Mouse (Mus musculus): ENCODE measurements around the gene Srrm2. TPM values are rescaled to one million over a fixed set of nuclear protein-coding genes. Genes with fewer than 3 reads are reported as not detected.
"Not testable (repeated sequence)": the region's sequence is repeated elsewhere in the genome, so short reads cannot be mapped to it uniquely, and the experiment has no call there.

Gene Srrm2
- polyA plus RNA-seq, 1 experiment from 2014 or later: 399 TPM

DNA sequence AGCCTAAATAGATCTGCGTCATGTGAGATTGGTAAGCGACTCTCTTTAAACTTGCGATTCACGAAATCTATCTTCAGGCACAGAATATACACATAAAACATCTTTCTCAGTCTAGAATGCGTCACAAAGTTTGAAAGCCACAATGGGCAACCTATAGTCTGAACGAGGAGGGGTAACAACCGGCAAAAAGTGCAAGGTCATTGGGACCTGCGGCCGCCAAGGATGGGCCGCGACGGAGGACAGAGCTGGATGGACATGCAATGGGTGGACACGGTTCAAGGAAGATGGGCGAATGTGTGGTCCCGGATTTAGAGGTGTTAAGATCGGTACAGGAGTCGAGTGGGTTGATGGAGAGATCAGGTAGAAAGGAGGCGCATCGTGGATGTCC is 19.4 kb upstream of the Srrm2 start:
- under 1% methylated on average over 19 of the region's 19 CpGs for WGBS
- Histone ChIP-seq H3K27ac (ENCODE audit: poor library complexity, severe bottlenecking) (peak overlapping the region; percentile 82), H3K27me3 (replicated peaks) (no peaks in the 10 kb centered on the region), H3K4me1 (replicated peaks) (peaks cover 8% of the 10 kb centered on the region), H3K36me3 (peaks cover 15% of the 10 kb centered on the region), H3K4me3 (peak overlapping the region; percentile 87), H3K9ac (peak overlapping the region; percentile 93), H3K9me3 (replicated peaks) (no peaks in the 10 kb centered on the region), H3K4me2 (peak overlapping the region; percentile 80)
- ATAC-seq (ENCODE audit: insufficient number of reproducible peaks, low FRiP score): peak; percentile 65

DNA sequence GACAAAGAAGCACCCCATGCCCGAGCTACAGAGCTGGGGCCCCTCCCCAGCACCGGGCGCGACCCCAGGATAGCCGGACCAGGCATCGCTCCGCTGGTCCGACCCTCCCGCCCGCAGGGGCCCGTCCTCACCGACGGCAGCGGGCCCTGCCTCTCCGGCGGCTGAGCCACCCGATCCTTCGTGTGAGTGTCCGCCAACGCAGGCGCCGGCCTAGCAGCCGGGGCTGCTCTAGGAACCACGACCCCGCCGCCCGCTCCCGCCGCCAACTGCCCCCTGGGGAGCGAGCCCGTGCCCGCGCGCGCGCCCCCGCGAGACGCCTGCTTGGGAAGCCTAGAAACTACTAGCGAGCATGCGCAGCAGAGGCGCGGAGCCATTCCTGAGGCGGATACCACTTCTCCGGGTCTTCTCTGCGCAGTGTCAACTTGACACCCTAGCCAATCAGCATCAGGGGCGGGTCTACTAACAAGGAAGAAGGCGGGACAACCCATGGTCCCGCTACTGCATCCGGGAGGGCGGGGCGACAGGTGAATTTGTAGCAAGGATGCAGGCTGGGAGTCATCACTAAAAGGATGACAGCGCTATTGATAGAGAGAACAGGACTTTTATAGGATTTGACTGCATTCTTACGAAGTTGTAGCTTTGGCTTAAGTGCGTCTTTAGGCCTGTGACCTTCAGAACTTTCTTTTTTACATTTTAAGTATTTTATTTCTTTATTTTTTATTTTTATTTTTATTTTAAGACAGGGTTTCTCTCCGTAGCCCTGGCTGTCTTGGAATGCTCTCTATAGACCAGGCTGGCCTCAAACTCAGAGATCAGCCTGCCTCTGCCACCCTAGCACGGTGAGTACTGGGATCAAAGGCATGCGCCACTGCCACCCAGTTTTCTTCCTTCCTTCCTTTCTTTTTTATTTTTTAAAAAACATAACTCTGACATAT is 18.8 kb upstream of the Srrm2 start, which contains the start of gene Flywch1:
TSS of gene Flywch1 (minus strand) at position 319 of the 935 bp plus-strand sequence.
- peak; percentile 98 for ATAC-seq (ENCODE audit: insufficient number of reproducible peaks, low FRiP score)
- 3% methylated on average over 58 of the region's 58 CpGs for WGBS
- Histone ChIP-seq H3K27me3 (replicated peaks) (no peaks in the 10 kb centered on the region), H3K9ac (peak within 1 kb of the TSS; percentile 93), H3K9me3 (replicated peaks) (no peaks in the 10 kb centered on the region), H3K36me3 (peaks cover 12% of the 10 kb centered on the region), H3K4me3 (peak within 1 kb of the TSS; percentile 87), H3K27ac (ENCODE audit: poor library complexity, severe bottlenecking) (peak within 1 kb of the TSS; percentile 82), H3K4me1 (replicated peaks) (peaks cover 8% of the 10 kb centered on the region), H3K4me2 (peak within 1 kb of the TSS; percentile 80)

DNA sequence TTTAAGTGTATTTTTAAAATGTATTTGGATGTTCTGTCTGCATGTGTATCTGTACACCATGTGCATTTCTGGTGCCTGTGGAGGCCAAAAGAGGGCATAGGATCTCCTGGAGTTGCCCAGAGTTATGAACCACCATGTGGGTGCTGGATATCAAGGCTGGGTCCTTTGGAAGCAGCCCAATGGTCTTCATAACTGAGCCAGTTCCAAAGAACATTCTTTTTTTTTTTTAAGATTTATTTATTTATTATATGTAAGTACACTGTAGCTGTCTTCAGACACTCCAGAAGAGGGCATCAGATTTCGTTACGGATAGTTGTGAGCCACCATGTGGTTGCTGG is 18.1 kb upstream of the Srrm2 start:
- H3K27me3 ChIP-seq (replicated peaks); H3K27ac ChIP-seq (ENCODE audit: poor library complexity, severe bottlenecking); H3K9me3 ChIP-seq (replicated peaks); H3K4me3 ChIP-seq; H3K4me1 ChIP-seq (replicated peaks); ATAC-seq (ENCODE audit: insufficient number of reproducible peaks, low FRiP score); H3K9ac ChIP-seq; H3K4me2 ChIP-seq: not testable (repeated sequence)
- 81% methylated on average over 2 of the region's 2 CpGs for WGBS
- peaks cover 12% of the 10 kb centered on the region for H3K36me3 ChIP-seq

- no peaks in the 10 kb centered on the region for H3K9me3 ChIP-seq (replicated peaks)
- H3K4me2 ChIP-seq: no peak overlapping the region
- no peak overlapping the region for H3K4me3 ChIP-seq
- no peaks in the 10 kb centered on the region for H3K27me3 ChIP-seq (replicated peaks)
- H3K36me3 ChIP-seq: peaks cover 6% of the 10 kb centered on the region; the same call in 1 of the 2 replicates
- H3K4me1 ChIP-seq (replicated peaks): peaks cover 8% of the 10 kb centered on the region
- WGBS: 62% methylated on average over 6 of the region's 6 CpGs
- no peak overlapping the region for H3K9ac ChIP-seq
- no peak for ATAC-seq (ENCODE audit: insufficient number of reproducible peaks, low FRiP score)
- H3K27ac ChIP-seq (ENCODE audit: poor library complexity, severe bottlenecking): no peak overlapping the region
These were observed 16.7 kb upstream of the Srrm2 start for GRCm38 (mm10) chr17:23773676-23774075.

GRCm38 (mm10) chr17:23774090-23774489 is 16.2 kb upstream of the Srrm2 start:
- 4% methylated on average over 12 of the region's 12 CpGs for WGBS
- H3K27ac ChIP-seq (ENCODE audit: poor library complexity, severe bottlenecking): no peak overlapping the region
- no peak overlapping the region; the same call in 1 of the 2 replicates for H3K4me2 ChIP-seq
- no peak overlapping the region for H3K9ac ChIP-seq
- H3K36me3 ChIP-seq: 0 out of 2 replicates have a peak, but pooled peaks cover 2% of the 10 kb centered on the region
- no peaks in the 10 kb centered on the region for H3K9me3 ChIP-seq (replicated peaks)
- ATAC-seq (ENCODE audit: insufficient number of reproducible peaks, low FRiP score): no peak
- H3K4me1 ChIP-seq (replicated peaks): peaks cover 8% of the 10 kb centered on the region
- no peak overlapping the region for H3K4me3 ChIP-seq
- no peaks in the 10 kb centered on the region for H3K27me3 ChIP-seq (replicated peaks)

- no peak for ATAC-seq (ENCODE audit: insufficient number of reproducible peaks, low FRiP score)
- H3K27me3 ChIP-seq (replicated peaks): no peaks in the 10 kb centered on the region
- WGBS: 73% methylated on average over 10 of the region's 10 CpGs
- H3K4me2 ChIP-seq: no peak overlapping the region
- no peak overlapping the region for H3K9ac ChIP-seq
- H3K36me3 ChIP-seq: no peaks in the 10 kb centered on the region
- H3K27ac ChIP-seq (ENCODE audit: poor library complexity, severe bottlenecking): no peak overlapping the region
- H3K4me1 ChIP-seq (replicated peaks): no peaks in the 10 kb centered on the region
- no peak overlapping the region for H3K4me3 ChIP-seq
- H3K9me3 ChIP-seq (replicated peaks): no peaks in the 10 kb centered on the region
These were observed 14.1 kb upstream of the Srrm2 start for GRCm38 (mm10) chr17:23776216-23776615.

DNA sequence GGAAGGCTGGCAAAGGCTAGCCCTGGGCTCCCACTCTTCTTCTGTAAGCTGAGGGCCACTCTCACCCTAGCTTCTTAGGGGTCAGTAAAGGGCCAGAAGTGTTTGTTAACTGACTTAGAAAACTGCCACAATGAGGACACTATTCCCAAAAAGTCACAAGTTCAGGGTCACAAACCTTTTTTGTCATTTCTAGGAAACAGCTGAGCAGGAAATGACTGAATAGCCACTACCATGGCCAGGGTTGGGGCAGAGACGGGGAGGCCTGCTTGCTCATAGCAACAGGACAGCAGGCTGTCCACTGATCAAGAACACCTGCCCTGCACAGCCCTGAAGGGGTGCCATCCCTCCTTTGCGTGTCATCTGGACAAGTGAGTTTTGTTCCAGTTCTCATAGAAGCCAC is 13.2 kb upstream of the Srrm2 start:
- no peaks in the 10 kb centered on the region for H3K4me1 ChIP-seq (replicated peaks)
- no peaks in the 10 kb centered on the region for H3K27me3 ChIP-seq (replicated peaks)
- no peak overlapping the region for H3K27ac ChIP-seq (ENCODE audit: poor library complexity, severe bottlenecking)
- no peaks in the 10 kb centered on the region for H3K9me3 ChIP-seq (replicated peaks)
- H3K4me2 ChIP-seq: no peak overlapping the region
- H3K36me3 ChIP-seq: no peaks in the 10 kb centered on the region
- no peak for ATAC-seq (ENCODE audit: insufficient number of reproducible peaks, low FRiP score)
- 58% methylated on average over 2 of the region's 2 CpGs for WGBS
- H3K9ac ChIP-seq: no peak overlapping the region
- no peak overlapping the region for H3K4me3 ChIP-seq

DNA sequence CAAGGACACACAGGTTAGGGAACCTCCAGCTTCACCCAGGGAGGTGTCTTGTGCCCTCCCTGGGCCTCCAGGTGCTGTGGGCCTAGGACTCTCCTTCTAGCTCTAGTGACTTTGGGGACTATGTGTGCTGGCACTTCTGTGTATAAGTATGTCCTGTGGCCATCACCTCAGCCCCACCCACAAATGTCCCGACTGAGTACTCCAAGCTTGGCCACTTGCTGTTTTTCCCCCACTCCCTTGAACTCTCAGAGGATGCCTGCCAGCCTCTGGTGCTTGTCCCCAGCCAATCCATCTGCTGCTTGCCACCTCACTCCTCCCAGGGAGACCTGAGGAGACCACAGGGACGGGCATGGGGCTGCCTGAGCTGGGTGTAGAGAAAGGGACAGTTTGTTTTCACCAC is 11.9 kb upstream of the Srrm2 start:
- no peak overlapping the region for H3K4me3 ChIP-seq
- no peaks in the 10 kb centered on the region for H3K9me3 ChIP-seq (replicated peaks)
- 55% methylated on average over 2 of the region's 2 CpGs for WGBS
- H3K36me3 ChIP-seq: no peaks in the 10 kb centered on the region
- no peaks in the 10 kb centered on the region for H3K27me3 ChIP-seq (replicated peaks)
- H3K9ac ChIP-seq: no peak overlapping the region
- no peak overlapping the region for H3K4me2 ChIP-seq
- H3K4me1 ChIP-seq (replicated peaks): no peaks in the 10 kb centered on the region
- H3K27ac ChIP-seq (ENCODE audit: poor library complexity, severe bottlenecking): no peak overlapping the region
- ATAC-seq (ENCODE audit: insufficient number of reproducible peaks, low FRiP score): no peak

- Histone ChIP-seq H3K4me3 (no peak overlapping the region), H3K27ac (ENCODE audit: poor library complexity, severe bottlenecking) (no peak overlapping the region), H3K9ac (no peak overlapping the region), H3K36me3 (no peaks in the 10 kb centered on the region), H3K27me3 (replicated peaks) (no peaks in the 10 kb centered on the region), H3K9me3 (replicated peaks) (no peaks in the 10 kb centered on the region), H3K4me1 (replicated peaks) (0 out of 2 replicates have a peak, but pooled peaks cover 4% of the 10 kb centered on the region), H3K4me2 (no peak overlapping the region)
- no peak for ATAC-seq (ENCODE audit: insufficient number of reproducible peaks, low FRiP score)
These were observed 7.0 kb upstream of the Srrm2 start for GRCm38 (mm10) chr17:23783352-23783751.

GRCm38 (mm10) chr17:23785561-23786471 is 4.5 kb upstream of the Srrm2 start, which contains the start of gene Flywch2:
Gene Flywch2 (minus strand): TSS chr17:23786081.
- peak; percentile 70 for ATAC-seq (ENCODE audit: insufficient number of reproducible peaks, low FRiP score)
- Histone ChIP-seq H3K4me1 (replicated peaks) (peaks cover 13% of the 10 kb centered on the region), H3K9ac (peak within 1 kb of the TSS; percentile 71), H3K27me3 (replicated peaks) (no peaks in the 10 kb centered on the region), H3K36me3 (no peaks in the 10 kb centered on the region), H3K27ac (ENCODE audit: poor library complexity, severe bottlenecking) (no peak within 1 kb of the TSS), H3K9me3 (replicated peaks) (no peaks in the 10 kb centered on the region), H3K4me2 (peak within 1 kb of the TSS; percentile 84), H3K4me3 (peak within 1 kb of the TSS; percentile 56)
- 3% methylated on average over 43 of the region's 43 CpGs for WGBS

- 18% methylated on average over 13 of the region's 13 CpGs for WGBS
- H3K27me3 ChIP-seq (replicated peaks): no peaks in the 10 kb centered on the region
- H3K36me3 ChIP-seq: no peaks in the 10 kb centered on the region
- H3K4me3 ChIP-seq: peak overlapping the region; percentile 56
- peaks cover 13% of the 10 kb centered on the region for H3K4me1 ChIP-seq (replicated peaks)
- ATAC-seq (ENCODE audit: insufficient number of reproducible peaks, low FRiP score): no peak
- H3K27ac ChIP-seq (ENCODE audit: poor library complexity, severe bottlenecking): no peak overlapping the region
- H3K9me3 ChIP-seq (replicated peaks): no peaks in the 10 kb centered on the region
- H3K4me2 ChIP-seq: peak overlapping the region; percentile 84
- 0 out of 2 replicates have a peak overlapping the region, but pooled peaks have one; percentile 1 for H3K9ac ChIP-seq
These were observed 3.8 kb upstream of the Srrm2 start for GRCm38 (mm10) chr17:23786510-23786931.

Measured in heart, embryonic 12.5 days (tissue).